Mouse (Mus musculus) limb, embryonic 14.5 days (tissue): Measurements from ENCODE around the gene Gm21915. TPM values are rescaled to one million over a fixed set of nuclear protein-coding genes. Genes with fewer than 3 reads are reported as not detected.

Experiments
- ATAC-seq: fragments of 200-750 bp; cut with Nextera tagmentation; 2 replicates; pipeline ENCODE4 v1.8.0; 2017; ENCODE audit warnings: low read depth, moderate number of reproducible peaks, moderate TSS enrichment; ENCODE audit not compliant: low FRiP score
- DNase-seq: peaks from one replicate; pipeline ENCODE4 v3.0.0-alpha.2; 2015; ENCODE audit warnings: low spot score
- H3K27ac ChIP-seq: fragments of 300-500 bp; sonication (generic); replicated peaks from 2 replicates; pipeline ENCODE4 v1.5.1; 2014; ENCODE audit warnings: low read depth, mild to moderate bottlenecking, low read length, moderate library complexity, mixed read lengths
- H3K27me3 ChIP-seq: fragments of 300-500 bp; sonication (generic); 2 replicates; pipeline ENCODE4 v1.6.1; 2014; ENCODE audit warnings: low read length, mixed read lengths; ENCODE audit not compliant: control insufficient read depth, insufficient read depth
- H3K36me3 ChIP-seq: fragments of 300-500 bp; sonication (generic); 2 replicates; pipeline ENCODE4 v1.6.1; 2014; ENCODE audit warnings: mild to moderate bottlenecking, low read length, moderate library complexity, mixed read lengths; ENCODE audit not compliant: control insufficient read depth, insufficient read depth
- H3K4me1 ChIP-seq: fragments of 300-500 bp; sonication (generic); 2 replicates; pipeline ENCODE4 v1.6.1; 2014; ENCODE audit warnings: antibody characterized with exemption, low read length, mixed read lengths; ENCODE audit not compliant: control insufficient read depth, insufficient read depth
- H3K4me2 ChIP-seq: fragments of 300-500 bp; sonication (generic); replicated peaks from 2 replicates; pipeline ENCODE4 v1.6.1; 2014; ENCODE audit warnings: low read depth, mild to moderate bottlenecking, low read length, moderate library complexity; ENCODE audit not compliant: severe bottlenecking
- H3K4me3 ChIP-seq: fragments of 300-500 bp; sonication (generic); replicated peaks from 2 replicates; pipeline ENCODE4 v1.5.1; 2014; ENCODE audit warnings: low read length
- H3K9ac ChIP-seq: fragments of 300-500 bp; sonication (generic); 2 replicates; pipeline ENCODE4 v1.6.1; 2014; ENCODE audit warnings: mild to moderate bottlenecking, low read depth, low read length, moderate library complexity; ENCODE audit not compliant: severe bottlenecking
- H3K9me3 ChIP-seq: fragments of 300-500 bp; sonication (generic); 2 replicates; pipeline ENCODE4 v1.6.1; 2016; ENCODE audit warnings: low read length; ENCODE audit not compliant: control insufficient read depth
- POLR2A ChIP-seq: fragments of 200-500 bp; IDR thresholded peaks from 2 replicates; pipeline ENCODE4 v1.8.0; 2012; ENCODE audit warnings: inconsistent platforms, mild to moderate bottlenecking, moderate library complexity, borderline replicate concordance; ENCODE audit not compliant: insufficient read depth, insufficient read length; ENCODE audit errors: extremely low read depth
- WGBS: fragments of 180-500 bp; shearing (Covaris S2); extraction: QIAGEN DNeasy Blood & Tissue Kit; methylation state at CpG from one replicate; pipeline ENCODE4 v1.1.7; 2014; 5-methylcytosine and 5-hydroxymethylcytosine counted together
- polyA plus RNA-seq, 2 experiments: library from polyadenylated mRNA; depleted of rRNA in 1 of 2; stranded (reverse) in 1 of 2; unstranded in 1 of 2; fragments of >200 nt; fragmentation: Nextera tagmentation in 1 of 2; extraction: Ambion mirVana in 1 of 2; gene quantifications; 2 replicates each; pipeline versions ENCODE4 v1.2.1 to v1.2.3; 2012 to 2014

Gene Gm21915
- polyA plus RNA-seq (2012; rRNA removed) (not detected in 2 replicates), polyA plus RNA-seq (2014; fragmentation: Nextera tagmentation; extraction: Ambion mirVana) (not detected in 2 replicates)

- H3K4me3 ChIP-seq = no peak within 1 kb of the TSS
- H3K36me3 ChIP-seq = no peaks in the 10 kb centered on the region
- peak within 1 kb of the TSS; percentile 70 for H3K27ac ChIP-seq
- no peaks in the 10 kb centered on the region for H3K9me3 ChIP-seq
- DNase-seq (no peak), ATAC-seq (no peak)
- H3K27me3 ChIP-seq = no peaks in the 10 kb centered on the region
- no peak within 1 kb of the TSS for H3K4me2 ChIP-seq
- peaks cover 11% of the 10 kb centered on the region for H3K4me1 ChIP-seq
- 85% methylated on average over 3 of the region's 3 CpGs for WGBS
- TF ChIP-seq POLR2A = no peak
- no peak within 1 kb of the TSS for H3K9ac ChIP-seq
These were observed at the start of gene Gm21915 for GRCm38 (mm10) chr9:40670313-40670712. TSS of gene Gm21915 (plus strand) at chr9:40670613.

GRCm38 (mm10) chr9:40622265-40622664 is 48.1 kb upstream of the Gm21915 start:
- Histone ChIP-seq H3K9me3 (no peaks in the 10 kb centered on the region), H3K36me3 (no peaks in the 10 kb centered on the region), H3K9ac (no peak overlapping the region), H3K27ac (no peak overlapping the region), H3K4me1 (peaks cover 7% of the 10 kb centered on the region), H3K4me2 (no peak overlapping the region), H3K4me3 (no peak overlapping the region), H3K27me3 (no peaks in the 10 kb centered on the region)
- no peak for TF ChIP-seq POLR2A
- no peak for ATAC-seq
- no peak for DNase-seq
- 94% methylated on average over 3 of the region's 3 CpGs for WGBS

DNA sequence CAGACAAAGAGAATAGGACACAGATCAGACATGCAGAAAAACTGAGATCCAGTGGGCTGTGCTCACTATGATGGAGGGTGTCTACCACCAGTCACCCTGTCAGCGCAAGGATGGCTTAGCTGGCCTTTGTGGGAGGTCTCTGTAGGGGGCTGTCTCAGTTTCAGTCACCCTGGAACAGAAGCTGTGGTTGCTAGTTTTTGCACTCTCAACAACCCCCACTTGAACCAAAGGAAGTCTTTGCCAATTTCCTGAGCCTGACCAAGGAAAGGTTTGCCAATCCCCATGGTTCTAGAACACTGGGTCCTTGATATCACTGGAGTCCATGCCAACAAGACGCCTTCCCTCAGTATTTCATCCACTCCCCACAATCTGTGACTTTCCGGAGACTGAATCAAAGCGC is 47.6 kb upstream of the Gm21915 start:
- H3K4me3 ChIP-seq = no peak overlapping the region
- no peak overlapping the region for H3K9ac ChIP-seq
- WGBS = 85% methylated on average over 4 of the region's 4 CpGs
- H3K4me1 ChIP-seq = peaks cover 2% of the 10 kb centered on the region
- H3K9me3 ChIP-seq = no peaks in the 10 kb centered on the region
- no peak for TF ChIP-seq POLR2A
- no peaks in the 10 kb centered on the region for H3K36me3 ChIP-seq
- no peak for ATAC-seq
- no peak overlapping the region for H3K4me2 ChIP-seq
- H3K27me3 ChIP-seq = no peaks in the 10 kb centered on the region
- DNase-seq = no peak
- H3K27ac ChIP-seq = no peak overlapping the region

DNA sequence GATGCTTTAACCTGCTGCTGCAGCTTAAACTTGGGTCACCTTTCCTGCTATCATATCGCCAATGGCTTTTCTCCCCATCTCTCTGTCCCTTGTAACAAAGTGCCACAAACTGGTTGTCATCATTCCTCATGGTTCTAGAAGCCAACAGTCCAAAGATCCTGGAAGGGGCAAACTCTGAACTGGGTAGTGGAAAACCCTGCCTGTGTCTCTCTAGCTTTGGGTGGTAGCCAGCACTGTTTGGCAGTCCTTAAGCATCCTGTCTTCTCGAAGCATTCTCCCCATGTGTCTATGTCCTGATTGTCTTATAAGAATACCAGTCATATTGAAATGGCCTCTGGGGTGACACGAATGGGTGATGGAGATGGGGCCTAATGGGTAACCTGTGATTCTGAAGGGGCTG is 45.1 kb upstream of the Gm21915 start:
- H3K4me2 ChIP-seq = no peak overlapping the region
- 83% methylated on average over 3 of the region's 3 CpGs for WGBS
- no peak overlapping the region for H3K27ac ChIP-seq
- ATAC-seq (no peak), DNase-seq (no peak)
- H3K27me3 ChIP-seq = no peaks in the 10 kb centered on the region
- H3K4me3 ChIP-seq = no peak overlapping the region
- H3K36me3 ChIP-seq = no peaks in the 10 kb centered on the region
- no peaks in the 10 kb centered on the region for H3K9me3 ChIP-seq
- no peaks in the 10 kb centered on the region for H3K4me1 ChIP-seq
- H3K9ac ChIP-seq = no peak overlapping the region
- TF ChIP-seq POLR2A = no peak

DNA sequence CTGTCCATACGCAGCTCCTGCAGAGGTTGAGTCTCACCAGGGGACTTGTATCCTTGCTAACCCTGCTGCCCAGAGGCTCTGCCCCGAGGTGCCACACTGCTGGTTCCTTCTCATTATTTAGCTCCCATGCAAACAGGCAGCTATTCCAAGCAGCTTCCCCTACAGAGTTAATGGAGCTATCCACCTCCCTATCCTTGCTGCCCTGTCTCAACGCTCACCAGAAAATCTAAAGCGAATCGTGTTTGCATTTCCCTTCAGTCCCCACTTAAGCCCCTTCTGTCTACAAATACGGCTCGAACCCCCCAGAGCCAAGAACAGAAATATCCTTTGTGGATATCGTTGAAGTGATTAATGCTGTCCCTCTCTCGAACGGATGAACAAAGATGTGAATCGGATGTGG is 43.8 kb upstream of the Gm21915 start:
- DNase-seq = no peak
- no peak overlapping the region for H3K4me3 ChIP-seq
- no peaks in the 10 kb centered on the region for H3K27me3 ChIP-seq
- H3K9me3 ChIP-seq = no peaks in the 10 kb centered on the region
- TF ChIP-seq POLR2A = no peak
- no peaks in the 10 kb centered on the region for H3K36me3 ChIP-seq
- H3K4me1 ChIP-seq = no peaks in the 10 kb centered on the region
- H3K4me2 ChIP-seq = no peak overlapping the region
- ATAC-seq = no peak
- WGBS = 58% methylated on average over 11 of the region's 11 CpGs
- H3K9ac ChIP-seq = no peak overlapping the region
- H3K27ac ChIP-seq = no peak overlapping the region

- Histone ChIP-seq H3K9ac (no peak overlapping the region), H3K36me3 (no peaks in the 10 kb centered on the region), H3K4me1 (no peaks in the 10 kb centered on the region), H3K27ac (no peak overlapping the region), H3K4me2 (no peak overlapping the region), H3K9me3 (no peaks in the 10 kb centered on the region), H3K27me3 (no peaks in the 10 kb centered on the region), H3K4me3 (no peak overlapping the region)
- 43% methylated on average over 9 of the region's 9 CpGs for WGBS
- no peak for ATAC-seq
- no peak for DNase-seq
- TF ChIP-seq POLR2A = no peak
These were observed 43.2 kb upstream of the Gm21915 start for GRCm38 (mm10) chr9:40627146-40627713.
